9 mouse cellular contexts compared by ENCODE assay signal in genomic region chr5:75171859-75172258, GRCm38 (mm10).
"Had no signal": no experiment of that assay in that cellular context is flagged by ENCODE, and none has a peak within 500 bp of the region (broad histone marks: within the 10 kb centered on the region; RNA-seq: fewer than 3 reads in every experiment).

No protein-coding gene starts in this region.

- DNase-seq: kidney, adult 18-20 months; kidney, postnatal 10 days; layer of hippocampus, postnatal 36 days; liver; lung, adult 18-20 months; lung, postnatal 10 days; lung, postnatal 36 days; thymus, adult 18-20 months; thymus, postnatal 36 days had no signal
